Comparison of ENCODE assay signal across 20 mouse cellular contexts in the genomic region with DNA sequence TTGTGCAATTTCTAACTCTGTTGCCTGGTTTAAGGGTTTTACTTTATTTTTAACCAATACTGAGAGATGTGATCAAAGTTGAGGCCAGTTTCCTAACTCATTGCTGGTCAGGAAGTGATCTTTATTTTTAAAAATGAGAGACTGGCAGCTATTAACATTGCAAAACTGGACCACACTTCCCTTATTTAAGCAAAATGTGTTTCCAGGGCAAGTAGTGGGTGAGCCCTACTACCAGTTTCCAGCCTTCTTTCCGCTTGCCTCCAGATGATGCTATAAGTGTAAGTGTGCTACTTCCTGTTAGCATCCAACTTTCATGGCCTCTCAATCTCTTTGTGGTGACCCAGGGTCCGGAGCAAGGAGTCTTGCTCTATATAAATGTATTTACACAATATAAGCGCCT. TPM values are rescaled to one million over a fixed set of nuclear protein-coding genes. Genes with fewer than 3 reads are reported as not detected.
DNase-seq lines count a peak whose midpoint lies in the region; ATAC-seq and TF ChIP-seq lines count a peak whose summit lies in the region.
"Not testable (repeated sequence)": the region's sequence is repeated elsewhere in the genome, so short reads cannot be mapped to it uniquely, and the experiment has no call there.
"Had no signal": no experiment of that assay in that cellular context is flagged by ENCODE, and none has a peak within 500 bp of the region (broad histone marks: within the 10 kb centered on the region; RNA-seq: fewer than 3 reads in every experiment).

No protein-coding gene starts in this region.

- DNase-seq in liver, embryonic 11.5 days (ENCODE audit: low spot score) = peak; percentile 10

- H3K9ac ChIP-seq in liver, embryonic 11.5 days (ENCODE audit: low read depth, low read length) = not testable (repeated sequence)

- H3K36me3 ChIP-seq in liver, embryonic 11.5 days (ENCODE audit: control insufficient read depth, insufficient read depth, low read length) = peaks cover 17% of the 10 kb centered on the region
- H3K36me3 ChIP-seq in macrophage (ENCODE audit: inconsistent target) = peaks cover 60% of the 10 kb centered on the region

- not testable (repeated sequence) for TF ChIP-seq CTCF in bone marrow macrophage, adult 2 months (IDR thresholded peaks at IDR 0.05; ENCODE audit: low read depth, low read length)

- WGBS in liver, embryonic 11.5 days = 86% methylated on average over 3 of the region's 3 CpGs
- no CpG with 5 or more reads among the region's 3 CpGs for WGBS in macrophage (ENCODE audit: missing documents)

- not testable (repeated sequence) for H3K4me3 ChIP-seq in bone marrow macrophage, adult 2 months (ENCODE audit: insufficient read depth, low read length); liver, embryonic 11.5 days (ENCODE audit: low read depth, low read length); macrophage (ENCODE audit: inconsistent target)

- ATAC-seq in granulocyte monocyte progenitor cell, adult 5-6 weeks (replicated peaks; ENCODE audit: poor library complexity, severe bottlenecking) = peak; percentile 93
- ATAC-seq in liver, embryonic 11.5 days (replicated peaks; ENCODE audit: low FRiP score) = not testable (repeated sequence)
- peak; percentile 69 for ATAC-seq in megakaryocyte progenitor cell, adult 5-6 weeks (replicated peaks; ENCODE audit: poor library complexity)

- not testable (repeated sequence) for TF ChIP-seq POLR2A in bone marrow macrophage, adult 2 months (IDR thresholded peaks at IDR 0.05; ENCODE audit: borderline replicate concordance, low read depth, low read length)

- H3K27ac ChIP-seq in bone marrow macrophage, adult 2 months (ENCODE audit: insufficient read depth, low read depth, low read length) = peak overlapping the region; percentile 40; the same call in 1 of the 2 replicates
- not testable (repeated sequence) for H3K27ac ChIP-seq in liver, embryonic 11.5 days (ENCODE audit: low read depth, low read length)
- H3K27ac ChIP-seq in macrophage = peak overlapping the region; percentile 61; the same call in 1 of the 2 replicates

- not testable (repeated sequence) for H3K4me2 ChIP-seq in liver, embryonic 11.5 days

- H3K27me3 ChIP-seq in liver, embryonic 11.5 days (replicated peaks; ENCODE audit: control insufficient read depth, insufficient read depth, low read length) = not testable (repeated sequence)

- peaks cover 35% of the 10 kb centered on the region for H3K79me2 ChIP-seq in macrophage (ENCODE audit: inconsistent target)

- not testable (repeated sequence) for H3K9me3 ChIP-seq in liver, embryonic 11.5 days (ENCODE audit: control insufficient read depth, low read length)

- H3K4me1 ChIP-seq in bone marrow macrophage, adult 2 months (ENCODE audit: control insufficient read depth, insufficient read depth, low read length) = peaks cover 41% of the 10 kb centered on the region
- not testable (repeated sequence) for H3K4me1 ChIP-seq in liver, embryonic 11.5 days (replicated peaks; ENCODE audit: control insufficient read depth, insufficient read depth, low read length)

RNA-seq across cellular contexts. Expression of a gene that starts 8.3 kb away (rescaled TPM):
- polyA plus RNA-seq in bone marrow macrophage, adult 2 months (2012; ENCODE audit: insufficient read depth, insufficient read length, missing spikeins) = 562 and 626 TPM in 2 replicates
- total RNA-seq in granulocyte monocyte progenitor cell, adult 5-6 weeks (2014; fragmentation: Nextera tagmentation) = 175 and 199 TPM in 2 replicates
- 115 and 134 TPM in 2 replicates for total RNA-seq in granulocyte monocyte progenitor cell, adult 5-6 weeks (2017)
- 260 and 281 TPM in 2 replicates for polyA plus RNA-seq in liver, embryonic 11.5 days (2014; fragmentation: Nextera tagmentation; extraction: Ambion mirVana)
- total RNA-seq in macrophage (2018; cell fraction: chromatin; rRNA removed) = 100 to 1,000 TPM; 124 to 281 (median 185) TPM
- total RNA-seq in macrophage (2018; cell fraction: cytosol; rRNA removed) = 100 to 1,000 TPM; 463 to 648 (median 564) TPM
- total RNA-seq in macrophage (2018; cell fraction: nucleus; rRNA removed) = 100 to 1,000 TPM; 166 to 467 (median 306) TPM
- polyA plus RNA-seq in macrophage (2018) = 466 to 600 TPM (median 492 TPM) in 3 replicates
- total RNA-seq in megakaryocyte progenitor cell, adult 5-6 weeks (2015) = 264 and 298 TPM in 2 replicates
- total RNA-seq in megakaryocyte progenitor cell, adult 5-6 weeks (2017) = 127 and 137 TPM in 2 replicates

RNA-seq across cellular contexts. Expression of a gene that starts 8.4 kb away (rescaled TPM):
- 9.7 and 11.9 TPM in 2 replicates for polyA plus RNA-seq in bone marrow macrophage, adult 2 months (2012; ENCODE audit: insufficient read depth, insufficient read length, missing spikeins)
- total RNA-seq in granulocyte monocyte progenitor cell, adult 5-6 weeks (2014; fragmentation: Nextera tagmentation) = 1.6 and 3.3 TPM in 2 replicates
- total RNA-seq in granulocyte monocyte progenitor cell, adult 5-6 weeks (2017) = 0.46 and 2.1 TPM in 2 replicates
- polyA plus RNA-seq in liver, embryonic 11.5 days (2014; fragmentation: Nextera tagmentation; extraction: Ambion mirVana) = 26.3 and 28.2 TPM in 2 replicates
- total RNA-seq in macrophage (2018; cell fraction: chromatin; rRNA removed) = 100 to 1,000 TPM in 25 of 26 experiments, 10 to 100 TPM in 1; 98.8 to 433 (median 225) TPM
- 100 to 1,000 TPM in 16 of 26 experiments, 10 to 100 TPM in 10; 68.8 to 191 (median 147) TPM for total RNA-seq in macrophage (2018; cell fraction: cytosol; rRNA removed)
- total RNA-seq in macrophage (2018; cell fraction: nucleus; rRNA removed) = 100 to 1,000 TPM in 25 of 26 experiments, 10 to 100 TPM in 1; 95.5 to 293 (median 207) TPM
- 38.0 to 74.0 TPM (median 62.2 TPM) in 3 replicates for polyA plus RNA-seq in macrophage (2018)
- total RNA-seq in megakaryocyte progenitor cell, adult 5-6 weeks (2015) = 1.3 and 1.6 TPM in 2 replicates
- total RNA-seq in megakaryocyte progenitor cell, adult 5-6 weeks (2017) = 1.4 and 2.7 TPM in 2 replicates

RNA-seq across cellular contexts. Expression of a gene that starts 24.2 kb away (rescaled TPM):
- polyA plus RNA-seq in bone marrow macrophage, adult 2 months (2012; ENCODE audit: insufficient read depth, insufficient read length, missing spikeins) = not detected in 2 replicates
- total RNA-seq in granulocyte monocyte progenitor cell, adult 5-6 weeks (2014; fragmentation: Nextera tagmentation) = not detected in 2 replicates
- not detected in 2 replicates for total RNA-seq in granulocyte monocyte progenitor cell, adult 5-6 weeks (2017)
- not detected in 2 replicates for polyA plus RNA-seq in liver, embryonic 11.5 days (2014; fragmentation: Nextera tagmentation; extraction: Ambion mirVana)
- total RNA-seq in macrophage (2018; cell fraction: chromatin; rRNA removed) = not detected
- total RNA-seq in macrophage (2018; cell fraction: cytosol; rRNA removed) = under 1 TPM in 11 of 26 experiments, not detected in 15; 0.07 to 0.30 (median 0.14) TPM
- not detected for total RNA-seq in macrophage (2018; cell fraction: nucleus; rRNA removed)
- polyA plus RNA-seq in macrophage (2018) = not detected in 3 replicates
- total RNA-seq in megakaryocyte progenitor cell, adult 5-6 weeks (2015) = not detected in 2 replicates
- total RNA-seq in megakaryocyte progenitor cell, adult 5-6 weeks (2017) = not detected in 2 replicates
- total RNA-seq: adrenal gland, adult 18-20 months; adrenal gland, adult 8-10 months; adrenal gland, postnatal 14 days; adrenal gland, postnatal 36 days; CH12.LX had no signal
- polyA plus RNA-seq: activated CD4-positive, CD25-positive, alpha-beta regulatory T cell, adult 4 months; brain, embryonic 14.5 days; CD4-positive, CD25-positive, alpha-beta regulatory T cell, adult 4 months; cortical plate, adult 2 months; embryonic facial prominence, embryonic 10.5 days; embryonic facial prominence, embryonic 12.5 days; forebrain, embryonic 11.5 days; forebrain, embryonic 15.5 days; G1E; Patski had no signal

RNA-seq across cellular contexts. Expression of a gene that starts 25.4 kb away (rescaled TPM):
- polyA plus RNA-seq in bone marrow macrophage, adult 2 months (2012; ENCODE audit: insufficient read depth, insufficient read length, missing spikeins) = 268 and 316 TPM in 2 replicates
- 102 and 121 TPM in 2 replicates for total RNA-seq in granulocyte monocyte progenitor cell, adult 5-6 weeks (2014; fragmentation: Nextera tagmentation)
- total RNA-seq in granulocyte monocyte progenitor cell, adult 5-6 weeks (2017) = 118 and 136 TPM in 2 replicates
- 12.6 and 13.9 TPM in 2 replicates for polyA plus RNA-seq in liver, embryonic 11.5 days (2014; fragmentation: Nextera tagmentation; extraction: Ambion mirVana)
- total RNA-seq in macrophage (2018; cell fraction: chromatin; rRNA removed) = 100 to 1,000 TPM; 149 to 824 (median 286) TPM
- total RNA-seq in macrophage (2018; cell fraction: cytosol; rRNA removed) = 100 to 1,000 TPM; 110 to 209 (median 147) TPM
- total RNA-seq in macrophage (2018; cell fraction: nucleus; rRNA removed) = 100 to 1,000 TPM in 24 of 26 experiments, 10 to 100 TPM in 2; 91.3 to 363 (median 150) TPM
- 145 to 195 TPM (median 164 TPM) in 3 replicates for polyA plus RNA-seq in macrophage (2018)
- total RNA-seq in megakaryocyte progenitor cell, adult 5-6 weeks (2015) = 85.0 and 90.4 TPM in 2 replicates
- total RNA-seq in megakaryocyte progenitor cell, adult 5-6 weeks (2017) = 101 and 119 TPM in 2 replicates
